Mouse (Mus musculus) cerebellum, adult 9-10 months (tissue): ENCODE measurements around the gene Hba-x.

Experiments used
- DNase-seq: peaks from one replicate; pipeline ENCODE4 v3.0.0; 2022

The Hba-x gene

DNA sequence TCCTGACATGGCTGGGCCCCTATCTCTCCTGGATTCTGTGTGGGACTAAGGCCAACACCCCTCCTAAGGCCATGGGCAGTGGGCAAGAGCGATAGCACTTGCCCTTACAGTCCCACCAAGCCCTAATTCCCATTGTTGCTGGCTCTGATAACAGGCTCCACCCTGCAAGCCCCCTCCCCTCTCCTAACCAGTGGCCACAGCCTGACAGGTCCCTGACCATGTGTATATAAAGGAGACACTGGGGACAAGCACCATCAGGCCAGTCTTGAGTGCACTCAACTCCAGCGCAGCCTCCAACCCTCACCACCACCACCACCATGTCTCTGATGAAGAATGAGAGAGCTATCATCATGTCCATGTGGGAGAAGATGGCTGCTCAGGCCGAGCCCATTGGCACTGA is at the start of gene Hba-x:
Gene Hba-x (plus strand): TSS at position 54 of the 400 bp plus-strand sequence.
- DNase-seq: no peak

DNA sequence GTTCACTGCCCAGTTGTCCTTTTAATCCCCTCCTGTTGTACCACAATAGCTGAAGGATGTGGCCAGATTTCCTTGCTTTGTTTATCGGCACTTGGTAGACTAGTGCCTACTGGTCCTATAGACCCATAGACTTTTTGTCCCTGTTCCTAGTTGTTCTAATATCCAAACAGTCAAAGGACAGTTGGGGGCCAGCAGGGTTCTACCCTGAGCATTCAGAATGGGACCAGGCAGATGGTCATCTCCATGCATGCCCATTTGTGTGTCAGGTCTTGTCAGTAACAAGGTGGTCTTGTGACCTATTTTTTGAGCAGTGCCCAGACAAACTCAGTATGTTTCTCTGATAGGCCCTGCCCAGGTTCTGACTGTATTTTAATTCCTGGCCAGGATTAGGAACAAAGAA is 49.2 kb upstream of the Hba-x start:
- peak; percentile 77 for DNase-seq

DNA sequence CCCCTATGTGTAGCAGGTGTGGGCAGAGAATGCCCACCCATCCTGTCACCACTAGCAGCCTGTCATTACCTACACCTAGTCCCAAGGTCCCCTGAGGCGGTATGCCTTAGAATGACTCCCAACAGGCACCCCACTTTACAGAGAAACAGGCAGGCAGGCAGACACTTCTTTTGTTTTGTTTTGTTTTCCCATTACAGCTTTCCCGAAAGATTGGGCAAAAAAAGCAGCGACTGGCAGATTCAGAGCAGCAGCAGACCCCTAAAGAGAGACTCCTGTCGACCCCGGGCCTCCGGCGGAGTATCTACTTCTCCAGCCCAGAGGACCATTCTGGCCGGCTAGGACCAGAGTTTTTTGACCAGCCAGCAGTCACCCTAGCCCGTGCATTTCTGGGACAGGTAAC is 48.6 kb upstream of the Hba-x start:
- no peak for DNase-seq

DNA sequence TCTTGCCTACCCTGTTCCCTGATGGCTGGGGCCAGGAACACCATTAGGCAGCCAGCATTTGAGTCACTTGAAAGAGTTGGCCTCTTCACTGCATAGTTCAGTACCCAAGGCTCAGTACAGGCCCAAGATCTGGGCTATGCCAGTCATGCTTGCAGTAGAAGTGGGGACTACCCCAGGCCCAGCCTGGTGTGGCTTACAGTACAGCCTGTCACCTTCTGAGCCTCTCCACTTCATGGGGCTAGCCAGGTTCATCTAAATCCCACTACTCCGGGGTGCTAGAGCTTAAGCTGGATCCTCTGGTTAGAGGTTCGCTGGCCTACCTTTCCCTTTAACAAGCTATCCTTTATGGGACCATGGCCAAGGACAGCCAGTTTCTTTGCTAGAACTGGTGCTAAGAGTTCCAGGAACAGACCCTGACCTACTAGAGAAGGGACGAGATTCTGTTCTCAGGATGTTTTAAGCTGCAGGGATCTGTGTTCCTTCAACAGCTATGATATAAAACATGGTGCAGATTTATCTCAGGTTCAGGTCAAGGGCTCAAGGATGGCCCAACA is 47.8 kb upstream of the Hba-x start:
- DNase-seq: peak; percentile 50

DNA sequence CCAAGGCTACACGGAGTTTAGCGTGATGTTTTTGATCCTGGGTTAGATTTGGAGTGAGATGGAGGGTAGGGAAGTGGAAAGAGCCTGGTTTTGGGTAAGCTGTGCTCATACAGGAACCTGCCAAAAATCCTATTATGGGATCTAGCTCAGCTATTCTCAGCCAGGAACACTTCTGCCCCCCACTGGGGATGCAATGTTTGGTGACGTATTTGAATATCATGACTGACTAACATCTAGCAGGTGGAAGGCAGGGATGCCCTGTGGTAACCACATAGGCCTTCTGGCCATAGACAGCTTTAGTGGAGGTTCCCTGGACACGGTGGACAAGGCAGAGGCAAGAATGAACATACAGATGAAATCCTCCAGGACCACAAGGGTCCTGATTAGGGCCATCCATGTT is 46.0 kb upstream of the Hba-x start:
- peak; percentile 78 for DNase-seq

DNA sequence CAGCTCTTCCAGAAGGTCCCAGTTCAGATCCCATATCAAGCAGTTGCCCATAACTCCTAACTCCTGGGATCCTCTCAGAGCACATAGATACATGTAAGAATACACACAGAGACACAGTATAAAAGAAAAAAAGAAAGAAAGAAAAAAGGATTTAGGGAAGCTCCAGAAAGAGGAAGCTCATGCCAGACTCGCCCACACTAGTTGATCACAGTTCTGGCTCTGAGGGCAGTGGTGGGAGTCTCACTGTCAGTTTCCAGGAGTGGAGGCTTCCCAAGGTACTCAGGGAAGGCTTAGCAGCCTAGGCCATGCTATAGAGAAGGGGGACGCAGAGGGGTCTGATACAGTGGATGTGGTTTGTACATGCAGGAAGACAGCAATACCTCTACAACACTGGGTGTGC is 45.1 kb upstream of the Hba-x start:
- peak; percentile 33 for DNase-seq

DNA sequence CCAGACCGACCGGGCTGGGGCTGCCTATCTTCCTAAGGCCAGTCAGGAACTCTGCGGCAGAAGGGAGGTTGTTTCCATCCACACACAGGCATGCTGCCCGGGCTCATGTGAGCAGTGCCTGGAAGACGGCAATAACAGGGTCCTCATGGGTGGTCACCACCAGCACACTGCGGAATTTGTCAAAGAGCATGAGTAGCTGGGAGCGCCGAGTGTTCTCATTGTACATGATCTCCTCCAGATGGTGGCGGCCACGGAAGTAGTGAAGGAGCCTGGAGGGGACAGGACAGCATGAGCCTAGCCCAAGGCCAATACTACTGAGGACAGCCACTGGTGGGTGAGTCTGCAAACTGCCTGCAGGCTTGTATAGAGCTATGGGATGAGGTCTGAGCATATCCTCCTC is 43.4 kb upstream of the Hba-x start:
- peak; percentile 50 for DNase-seq

DNA sequence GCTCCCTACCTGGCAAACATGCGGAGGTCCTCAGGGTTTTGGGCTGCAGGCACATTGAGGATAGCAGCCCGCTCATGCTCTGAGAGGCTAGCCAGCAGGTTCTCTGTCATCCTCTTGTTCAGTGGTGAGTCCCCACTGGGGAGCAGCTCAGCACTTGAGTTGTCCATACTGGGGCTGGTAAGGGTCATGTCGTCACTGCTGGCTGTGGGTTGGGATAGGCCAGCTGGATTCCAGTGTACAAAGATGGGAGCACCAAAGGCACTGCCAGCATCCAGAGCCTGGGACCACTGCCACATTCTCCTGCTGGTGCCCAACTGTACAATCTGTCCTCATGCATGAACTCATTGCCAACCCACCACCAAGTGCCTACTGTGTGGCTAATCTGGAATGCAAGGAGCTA is 42.3 kb upstream of the Hba-x start:
- DNase-seq: peak; percentile 71

DNA sequence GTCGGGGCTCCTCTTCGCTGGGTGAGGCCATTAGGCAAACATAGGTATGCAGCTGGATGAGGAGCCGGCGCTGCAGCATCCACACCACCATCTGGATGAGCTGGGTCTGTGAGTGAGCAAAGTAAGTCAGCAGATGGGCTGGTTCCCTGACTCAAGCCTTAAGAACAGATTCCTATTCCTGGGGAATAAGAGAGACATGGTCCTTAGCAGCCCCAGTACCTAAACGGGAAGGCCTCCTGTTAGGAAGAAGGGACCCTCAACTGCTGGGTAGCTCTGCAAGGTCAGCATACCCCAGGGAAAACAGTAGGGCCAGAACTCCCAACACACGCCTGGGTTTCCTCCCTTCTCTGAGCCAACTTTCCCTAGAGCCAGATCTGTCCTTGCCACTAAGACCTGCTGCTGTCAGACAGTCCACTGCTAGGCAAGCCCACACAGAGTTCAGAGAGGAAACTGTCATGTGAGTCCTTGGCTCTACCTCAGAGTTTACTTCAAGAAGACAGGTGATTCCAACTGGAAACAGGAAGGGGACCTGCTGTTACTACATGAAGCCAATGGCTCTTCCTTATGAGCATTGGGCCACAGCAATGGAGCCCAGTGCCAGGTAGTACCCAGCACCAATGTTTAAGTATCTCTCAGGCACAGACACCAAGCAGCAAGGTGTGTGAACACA is 41.2 kb upstream of the Hba-x start:
- DNase-seq: peak; percentile 27

DNA sequence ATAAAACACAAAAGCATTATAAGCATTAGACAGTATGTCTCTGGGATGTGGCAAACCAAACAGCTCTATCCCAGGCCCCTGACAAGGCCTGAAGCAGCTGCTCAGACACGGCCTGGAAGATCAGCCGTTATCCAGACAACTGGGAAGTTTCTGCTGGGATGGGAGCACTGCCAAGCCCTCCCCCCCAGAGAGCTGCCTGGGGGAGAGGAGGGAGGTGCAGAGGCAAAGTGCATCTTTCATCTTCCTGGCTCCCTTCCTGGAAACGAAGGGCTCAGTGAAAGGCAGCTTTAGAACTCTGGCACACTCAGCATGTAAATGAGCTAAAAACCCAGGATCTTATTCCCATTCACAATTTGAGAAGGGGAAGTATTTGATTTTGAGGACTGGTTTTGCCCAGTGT is 40.6 kb upstream of the Hba-x start:
- DNase-seq: peak; percentile 61

DNA sequence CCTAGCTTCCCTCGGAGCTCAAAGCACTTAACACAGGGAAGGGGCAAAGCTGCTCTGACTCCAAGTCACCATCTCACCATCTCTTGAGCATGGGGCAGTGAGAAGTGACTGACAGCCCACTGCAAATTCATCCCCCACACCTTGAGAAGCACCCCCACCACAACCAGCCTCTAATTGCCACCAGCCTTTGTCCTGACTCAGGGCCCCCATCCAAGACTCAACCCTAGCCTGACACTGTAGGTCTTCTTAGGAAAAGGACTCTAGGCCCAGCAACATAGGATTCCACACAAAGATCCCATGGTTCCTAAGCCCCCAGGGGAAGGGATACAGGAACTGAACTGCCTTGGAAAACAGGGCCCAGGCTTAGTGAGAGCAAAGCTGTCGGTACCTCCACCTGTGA is 40.1 kb upstream of the Hba-x start:
- DNase-seq: no peak

DNA sequence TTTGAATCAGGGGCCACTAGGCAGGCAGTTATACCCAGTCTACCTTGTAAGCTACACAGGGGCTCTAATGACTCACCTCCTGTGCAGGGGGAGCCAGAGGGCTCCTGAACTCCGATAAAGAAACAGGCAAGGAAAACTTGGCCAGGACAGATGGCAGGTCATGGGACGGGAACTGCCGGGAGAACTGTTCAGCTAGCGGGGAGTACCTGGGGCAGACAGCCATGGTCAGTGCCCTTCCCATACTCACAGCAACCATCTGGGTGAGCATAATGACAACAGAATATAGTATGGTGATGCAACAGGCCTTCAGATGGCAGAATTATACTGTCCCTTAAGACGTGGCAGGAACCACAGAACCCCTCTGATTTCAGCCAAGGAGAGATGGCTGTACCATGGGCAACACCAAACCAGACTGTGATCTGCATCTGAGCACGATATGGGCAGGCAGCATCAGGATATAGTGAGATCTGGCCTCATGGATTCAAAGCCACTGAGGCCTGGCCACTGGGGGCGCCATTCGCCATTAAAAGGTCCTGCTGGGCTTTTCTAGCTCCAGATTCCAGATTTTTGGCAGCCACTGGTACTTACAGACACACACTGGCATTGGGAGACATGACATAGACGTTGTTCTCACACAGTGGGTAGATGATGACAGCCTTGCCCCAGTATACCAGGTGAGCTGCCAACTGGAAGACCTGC is 39.3 kb upstream of the Hba-x start:
- peak; percentile 85 for DNase-seq

DNA sequence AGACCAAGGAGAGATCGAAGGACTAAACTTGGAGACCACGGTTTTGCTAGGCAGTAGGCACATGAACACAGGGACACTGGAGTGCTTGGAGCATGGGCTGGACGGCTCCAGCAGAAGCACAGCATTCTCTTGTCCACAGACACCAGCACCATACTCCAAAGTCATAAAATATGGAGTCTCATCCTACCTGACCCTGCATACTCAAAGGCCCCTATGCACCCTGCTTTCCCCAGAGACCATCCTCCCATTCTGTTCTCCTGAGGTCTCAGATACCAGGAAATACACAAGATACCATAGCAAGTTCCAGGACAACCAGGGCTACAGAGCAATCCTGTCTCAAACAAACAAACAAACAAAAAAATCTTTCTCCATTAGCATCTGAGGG is 38.8 kb upstream of the Hba-x start:
- DNase-seq: no peak

DNA sequence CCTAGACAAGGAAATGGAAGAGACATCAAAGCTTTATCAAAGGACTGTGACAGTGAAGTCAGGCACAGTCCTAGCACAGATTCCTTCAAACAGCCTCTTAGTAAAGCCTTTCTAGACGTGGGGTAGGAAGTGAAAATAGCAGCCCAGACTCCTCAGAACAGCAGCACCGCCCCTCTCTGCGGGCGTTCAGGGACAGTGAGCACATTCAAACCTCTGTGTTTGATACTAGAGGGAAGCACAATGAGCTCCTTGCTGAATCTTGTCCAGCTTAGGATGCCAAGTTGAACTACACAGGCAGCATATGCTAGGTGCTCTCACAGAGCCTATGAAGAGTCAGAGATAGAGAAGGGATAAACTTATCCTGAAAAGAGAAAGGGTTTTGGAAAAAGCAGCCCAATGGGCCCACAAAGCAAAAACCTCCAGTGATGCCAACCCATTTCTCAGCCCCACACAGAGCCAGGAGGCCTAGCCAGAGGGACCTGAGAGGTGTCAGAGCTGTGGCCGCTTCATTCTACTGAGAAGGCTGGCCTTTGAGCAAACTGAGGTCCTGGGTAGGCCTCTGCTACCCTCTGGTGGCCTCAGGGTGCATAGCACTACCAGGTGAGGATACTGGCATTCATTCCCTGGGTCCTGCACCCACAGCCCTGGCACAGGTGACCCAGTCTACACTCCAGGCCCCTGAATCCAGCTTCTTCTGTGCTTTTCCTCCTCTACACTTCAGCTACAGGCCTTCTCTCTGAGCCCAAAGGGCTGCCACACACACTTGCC is 37.9 kb upstream of the Hba-x start:
- DNase-seq: peak; percentile 89

DNA sequence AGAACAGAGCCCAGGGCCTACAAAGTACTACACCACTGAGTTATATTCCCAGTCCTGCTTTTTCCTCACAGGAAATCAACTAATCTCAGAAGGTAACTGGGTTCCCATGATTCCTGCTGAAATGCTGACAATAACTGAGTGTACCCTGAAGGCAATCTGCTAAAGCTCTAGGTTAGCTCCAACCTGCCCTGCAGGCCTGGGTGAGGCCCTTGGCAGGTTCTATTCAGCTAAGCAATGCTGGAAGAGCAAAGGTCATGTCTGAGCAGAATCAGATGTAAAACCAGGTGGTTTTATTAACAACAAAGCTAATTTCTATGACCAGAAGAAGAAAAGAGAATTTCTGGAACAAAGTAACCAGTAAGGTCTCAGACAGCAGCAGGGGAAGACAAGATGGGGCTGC is 34.8 kb upstream of the Hba-x start:
- DNase-seq: no peak

DNA sequence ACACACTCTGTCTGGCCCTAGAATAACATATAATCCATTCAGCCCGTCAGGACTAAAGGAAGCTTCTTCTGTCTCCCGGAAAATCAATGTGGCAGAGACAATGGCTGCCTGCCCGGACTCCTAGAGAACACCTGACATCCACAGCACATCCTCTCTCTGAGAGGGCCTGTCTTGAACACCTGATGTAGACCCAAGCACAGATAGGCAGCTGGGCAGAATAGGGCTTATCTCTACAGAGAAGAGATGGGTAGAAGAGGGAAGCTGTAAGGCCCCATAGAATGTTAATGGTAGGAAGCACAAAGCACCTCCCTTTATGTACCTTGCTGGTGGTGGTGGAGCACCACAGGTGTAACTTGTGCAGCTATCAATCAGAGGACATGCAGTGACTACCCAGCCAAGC is 34.0 kb upstream of the Hba-x start:
- no peak for DNase-seq

DNA sequence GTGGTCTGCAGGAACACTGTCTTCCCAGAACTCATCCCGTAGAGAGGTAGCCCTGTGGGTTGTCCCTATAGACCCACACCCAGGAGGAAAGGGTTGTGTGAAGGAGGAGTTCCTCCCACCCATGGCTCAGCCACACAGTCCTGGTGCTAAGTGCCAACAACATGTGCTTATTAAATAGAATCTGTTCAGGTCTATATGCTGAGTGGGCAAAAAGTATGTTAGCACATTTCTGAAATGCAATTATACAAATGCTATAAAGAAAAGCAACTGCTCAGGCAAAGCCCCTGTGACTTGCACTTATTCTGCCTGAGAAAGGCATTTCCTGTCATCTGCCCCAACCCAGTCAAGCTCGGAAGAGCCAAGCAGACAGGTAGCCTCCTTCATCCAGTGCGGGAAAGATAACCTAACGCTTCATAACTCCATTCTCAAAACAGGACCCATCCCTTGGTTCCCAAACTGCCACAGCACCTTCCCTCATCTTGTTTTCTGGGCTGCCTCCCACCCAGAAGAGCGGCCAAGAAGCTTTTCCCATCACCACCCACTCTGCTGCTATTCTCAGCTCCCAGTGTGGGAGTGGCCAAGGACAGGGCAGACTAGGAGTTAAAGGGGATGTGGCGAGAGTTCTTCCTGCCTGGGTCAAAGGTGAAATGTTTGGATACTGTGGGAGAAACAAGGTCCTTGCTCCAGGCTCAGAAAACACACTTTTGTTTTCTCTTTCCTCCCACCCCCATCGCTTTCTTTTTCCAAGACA is 32.8 kb upstream of the Hba-x start:
- DNase-seq: no peak

DNA sequence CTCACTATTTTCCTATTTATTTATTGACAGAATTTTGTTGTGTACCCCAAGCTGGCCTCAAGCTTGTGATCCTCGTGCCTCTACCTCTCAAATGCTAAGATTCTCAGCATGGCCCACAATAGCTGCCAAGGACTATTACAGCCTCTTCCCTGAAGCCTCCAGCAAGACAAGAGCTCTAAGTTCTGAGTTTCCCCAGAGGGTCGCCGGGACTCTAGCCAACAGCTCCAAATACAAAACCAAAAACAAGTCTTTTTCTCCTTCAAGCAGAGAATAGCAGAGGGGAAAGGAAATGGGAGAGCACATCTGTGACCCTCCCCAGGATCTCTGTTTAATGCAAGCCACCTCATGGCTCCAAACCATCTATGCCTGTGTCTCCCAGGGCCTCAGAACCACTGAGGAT is 32.1 kb upstream of the Hba-x start:
- DNase-seq: no peak

DNA sequence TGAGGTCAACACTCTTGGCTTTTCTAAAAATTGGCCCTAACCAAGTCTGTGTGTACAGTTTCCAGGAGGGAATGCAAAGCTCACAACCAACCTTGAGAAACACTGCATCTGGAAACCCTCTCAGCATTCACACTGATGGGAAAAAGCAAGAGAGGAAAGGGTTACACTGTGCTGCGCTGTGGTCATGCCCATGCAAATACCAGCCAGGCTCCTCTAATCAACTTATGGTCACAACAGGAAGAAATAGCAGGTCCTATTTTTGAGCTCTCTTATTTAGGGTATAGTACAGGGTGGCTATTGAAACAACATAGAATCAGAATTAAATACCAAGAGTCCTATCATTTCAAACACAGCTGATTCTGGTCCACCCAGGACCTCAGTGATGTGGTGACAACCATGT is 31.6 kb upstream of the Hba-x start:
- no peak for DNase-seq

DNA sequence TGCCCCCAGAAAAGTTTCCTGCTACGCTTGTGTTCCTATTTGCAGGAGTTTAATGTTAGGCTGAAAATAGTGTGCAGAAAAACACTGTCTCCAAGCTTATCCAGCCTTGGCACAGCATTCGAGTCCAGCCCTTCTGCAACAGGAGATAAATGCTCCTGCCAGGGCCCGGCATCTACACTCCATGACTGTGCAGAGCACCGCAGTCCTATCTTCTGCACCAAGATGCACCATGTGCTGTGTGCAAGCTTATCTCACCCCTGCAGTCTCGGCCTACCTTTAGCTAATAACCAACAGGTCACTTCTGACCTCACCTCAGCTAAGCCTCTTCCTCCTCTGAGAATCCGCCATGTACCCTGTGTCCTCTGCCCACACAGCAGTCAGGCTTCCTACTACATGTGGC is 30.6 kb upstream of the Hba-x start:
- no peak for DNase-seq

DNA sequence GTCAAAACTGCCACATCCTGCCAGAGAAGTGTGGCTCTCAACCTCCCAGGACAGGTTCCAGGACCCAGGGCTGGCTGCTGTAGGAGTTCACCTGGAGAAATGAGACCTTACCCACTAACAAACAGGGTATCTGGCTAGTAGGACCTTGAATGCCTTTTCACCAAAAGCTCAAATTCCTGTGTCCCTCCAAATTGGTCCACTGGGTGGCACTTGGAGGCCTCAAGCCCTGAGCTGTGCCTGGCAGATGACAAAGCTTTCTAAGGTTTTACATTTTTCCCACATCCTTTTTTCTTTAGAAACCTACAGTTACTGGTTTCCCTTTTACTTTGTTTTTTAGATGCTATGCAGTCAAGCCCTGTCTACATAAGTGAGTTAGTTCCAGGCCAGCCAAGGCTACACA is 29.1 kb upstream of the Hba-x start:
- DNase-seq: no peak

DNA sequence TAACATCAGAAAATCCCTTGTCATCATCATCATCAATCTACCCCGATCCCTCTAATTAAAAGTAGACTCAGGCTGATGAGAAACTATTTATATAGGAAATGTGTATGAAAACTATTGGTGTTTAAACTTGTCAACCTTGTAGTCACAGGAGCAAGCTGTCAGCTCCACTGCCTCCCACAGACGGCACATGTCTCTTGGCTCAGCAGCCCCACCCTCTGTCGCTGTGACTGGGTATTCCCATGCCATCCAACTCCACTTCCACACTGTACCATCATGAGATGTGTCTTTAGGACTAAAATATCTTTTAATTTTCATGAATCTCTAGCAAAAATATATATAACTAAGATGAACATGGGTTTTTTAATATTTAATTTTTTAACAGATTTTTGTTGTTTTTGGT is 27.9 kb upstream of the Hba-x start:
- no peak for DNase-seq
